8 mouse cellular contexts compared by ENCODE assay signal in the genomic region with DNA sequence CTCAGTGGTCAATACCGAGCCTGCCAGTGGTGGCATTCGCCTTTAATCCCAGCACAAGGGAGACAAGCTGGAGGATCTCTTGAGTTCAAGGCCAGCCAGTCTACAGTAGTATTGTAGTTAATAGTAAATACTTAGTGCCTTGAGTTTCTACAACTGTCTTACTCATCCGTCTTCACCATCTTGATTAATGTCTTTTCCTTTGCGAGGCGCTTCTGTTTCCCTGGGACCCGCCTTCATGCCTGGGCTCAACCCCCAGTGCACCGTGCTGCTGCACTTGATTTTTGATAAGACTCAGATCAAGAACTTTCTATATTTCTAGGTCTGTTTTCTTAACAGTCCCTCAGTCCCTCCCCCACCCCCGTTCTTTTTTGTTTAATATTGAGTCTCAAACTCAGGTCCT. TPM values are rescaled to one million over a fixed set of nuclear protein-coding genes. Genes with fewer than 3 reads are reported as not detected.
DNase-seq lines count a peak whose midpoint lies in the region; ATAC-seq and TF ChIP-seq lines count a peak whose summit lies in the region.

No protein-coding gene starts in this region.

- no peaks in the 10 kb centered on the region for H3K27me3 ChIP-seq in embryonic facial prominence, embryonic 12.5 days
- H3K27me3 ChIP-seq in limb, embryonic 12.5 days = peaks cover 5% of the 10 kb centered on the region; the same call in 1 of the 2 replicates
- no peaks in the 10 kb centered on the region for H3K27me3 ChIP-seq in neural tube, embryonic 15.5 days (replicated peaks)

- no peak for TF ChIP-seq CTCF in left cerebral cortex, adult 2 months (IDR thresholded peaks at IDR 0.05)

- no peak overlapping the region for H3K9ac ChIP-seq in embryonic facial prominence, embryonic 12.5 days
- no peak overlapping the region for H3K9ac ChIP-seq in limb, embryonic 12.5 days (replicated peaks)
- H3K9ac ChIP-seq in neural tube, embryonic 15.5 days (replicated peaks) = peak overlapping the region; percentile 87

- H3K4me2 ChIP-seq in embryonic facial prominence, embryonic 12.5 days (replicated peaks) = peak overlapping the region; percentile 99
- peak overlapping the region; percentile 100 for H3K4me2 ChIP-seq in limb, embryonic 12.5 days
- H3K4me2 ChIP-seq in neural tube, embryonic 15.5 days = peak overlapping the region; percentile 93

- H3K27ac ChIP-seq in left cerebral cortex, adult 2 months = peak overlapping the region; percentile 98
- H3K27ac ChIP-seq in embryonic facial prominence, embryonic 12.5 days = no peak overlapping the region
- H3K27ac ChIP-seq in limb, embryonic 12.5 days = no peak overlapping the region
- no peak overlapping the region for H3K27ac ChIP-seq in neural tube, embryonic 15.5 days (replicated peaks)

- DNase-seq in left cerebral cortex, adult 2 months (ENCODE audit: extremely low spot score in 1 of 2, low spot score in 2 of 2) = no peak
- DNase-seq in left cerebral cortex, adult 9 months (ENCODE audit: low spot score in 2 of 2) = no peak
- DNase-seq in urinary bladder, adult 2 months (ENCODE audit: low spot score) = no peak
- DNase-seq in ovary, adult 18-20 months (ENCODE audit: low spot score) = no peak
- DNase-seq in layer of hippocampus, adult 18-20 months (ENCODE audit: low spot score in 2 of 2) = no peak

- WGBS in embryonic facial prominence, embryonic 12.5 days = 38% methylated on average over 8 of the region's 8 CpGs
- WGBS in limb, embryonic 12.5 days = 27% methylated on average over 8 of the region's 8 CpGs
- 31% methylated on average over 8 of the region's 8 CpGs for WGBS in neural tube, embryonic 15.5 days

- no peak for ATAC-seq in embryonic facial prominence, embryonic 12.5 days (ENCODE audit: insufficient number of reproducible peaks, insufficient read depth, low FRiP score, low TSS enrichment)
- no peak for ATAC-seq in limb, embryonic 12.5 days (ENCODE audit: insufficient number of reproducible peaks, insufficient read depth, low FRiP score, low TSS enrichment, low read depth)
- no peak for ATAC-seq in neural tube, embryonic 15.5 days (ENCODE audit: low FRiP score)

- no peaks in the 10 kb centered on the region for H3K9me3 ChIP-seq in embryonic facial prominence, embryonic 12.5 days
- H3K9me3 ChIP-seq in limb, embryonic 12.5 days = no peaks in the 10 kb centered on the region
- H3K9me3 ChIP-seq in neural tube, embryonic 15.5 days (replicated peaks) = no peaks in the 10 kb centered on the region

- H3K4me1 ChIP-seq in embryonic facial prominence, embryonic 12.5 days = 0 out of 2 replicates have a peak, but pooled peaks cover 3% of the 10 kb centered on the region
- peaks cover 16% of the 10 kb centered on the region for H3K4me1 ChIP-seq in limb, embryonic 12.5 days (replicated peaks)
- peaks cover 29% of the 10 kb centered on the region for H3K4me1 ChIP-seq in neural tube, embryonic 15.5 days

- H3K36me3 ChIP-seq in embryonic facial prominence, embryonic 12.5 days = peaks cover 3% of the 10 kb centered on the region; the same call in 1 of the 2 replicates
- H3K36me3 ChIP-seq in limb, embryonic 12.5 days = peaks cover 5% of the 10 kb centered on the region; the same call in 1 of the 2 replicates
- H3K36me3 ChIP-seq in neural tube, embryonic 15.5 days = peaks cover 8% of the 10 kb centered on the region; the same call in 1 of the 2 replicates

- peak overlapping the region; percentile 98 for H3K4me3 ChIP-seq in left cerebral cortex, adult 2 months
- H3K4me3 ChIP-seq in embryonic facial prominence, embryonic 12.5 days = no peak overlapping the region; the same call in 1 of the 2 replicates
- H3K4me3 ChIP-seq in limb, embryonic 12.5 days (replicated peaks) = peak overlapping the region; percentile 83
- H3K4me3 ChIP-seq in neural tube, embryonic 15.5 days (replicated peaks) = peak overlapping the region; percentile 94

- intact Hi-C loops in left cerebral cortex, adult 2 months (cut with DNase I) = no loop called here

RNA-seq across cellular contexts. Expression of a gene that starts 2.4 kb away (rescaled TPM):
- total RNA-seq in left cerebral cortex, adult 2 months (2021) = 100 to 1,000 TPM; 170 to 173 TPM
- polyA plus RNA-seq in embryonic facial prominence, embryonic 12.5 days (2016; fragmentation: Nextera tagmentation; extraction: Ambion mirVana) = 122 and 129 TPM in 2 replicates
- 106 and 119 TPM in 2 replicates for polyA plus RNA-seq in limb, embryonic 12.5 days (2016; fragmentation: Nextera tagmentation; extraction: Ambion mirVana)
- polyA plus RNA-seq in neural tube, embryonic 15.5 days (2015; fragmentation: Nextera tagmentation; extraction: Ambion mirVana) = 382 and 460 TPM in 2 replicates
- 233 and 289 TPM in 2 replicates for polyA plus RNA-seq in urinary bladder, adult 2 months (2012; rRNA removed)
- total RNA-seq in layer of hippocampus, adult 18-20 months (2021) = 100 to 1,000 TPM; 134 to 141 TPM

RNA-seq across cellular contexts. Expression of a gene that starts 25.8 kb away (rescaled TPM):
- 10 to 100 TPM; 63.8 to 65.7 TPM for total RNA-seq in left cerebral cortex, adult 2 months (2021)
- 60.6 and 64.6 TPM in 2 replicates for polyA plus RNA-seq in embryonic facial prominence, embryonic 12.5 days (2016; fragmentation: Nextera tagmentation; extraction: Ambion mirVana)
- 58.7 and 62.4 TPM in 2 replicates for polyA plus RNA-seq in limb, embryonic 12.5 days (2016; fragmentation: Nextera tagmentation; extraction: Ambion mirVana)
- 161 and 176 TPM in 2 replicates for polyA plus RNA-seq in neural tube, embryonic 15.5 days (2015; fragmentation: Nextera tagmentation; extraction: Ambion mirVana)
- 88.8 and 142 TPM in 2 replicates for polyA plus RNA-seq in urinary bladder, adult 2 months (2012; rRNA removed)
- total RNA-seq in layer of hippocampus, adult 18-20 months (2021) = 10 to 100 TPM; 52.1 to 53.9 TPM

RNA-seq across cellular contexts. Expression of a gene that starts 49.2 kb away (rescaled TPM):
- not detected for total RNA-seq in left cerebral cortex, adult 2 months (2021)
- 0.32 TPM in 1 of 2 replicates, not detected in the other for polyA plus RNA-seq in embryonic facial prominence, embryonic 12.5 days (2016; fragmentation: Nextera tagmentation; extraction: Ambion mirVana)
- polyA plus RNA-seq in limb, embryonic 12.5 days (2016; fragmentation: Nextera tagmentation; extraction: Ambion mirVana) = not detected in 2 replicates
- polyA plus RNA-seq in neural tube, embryonic 15.5 days (2015; fragmentation: Nextera tagmentation; extraction: Ambion mirVana) = 0.37 TPM in 1 of 2 replicates, not detected in the other
- 0.06 and 0.10 TPM in 2 replicates for polyA plus RNA-seq in urinary bladder, adult 2 months (2012; rRNA removed)
- under 1 TPM in 1 of 2 experiments, not detected in 1; 0.47 TPM for total RNA-seq in layer of hippocampus, adult 18-20 months (2021)

RNA-seq across cellular contexts. Expression of a gene that starts 52.2 kb away (rescaled TPM):
- 10 to 100 TPM; 12.6 to 15.5 TPM for total RNA-seq in left cerebral cortex, adult 2 months (2021)
- 0.58 and 1.1 TPM in 2 replicates for polyA plus RNA-seq in embryonic facial prominence, embryonic 12.5 days (2016; fragmentation: Nextera tagmentation; extraction: Ambion mirVana)
- polyA plus RNA-seq in limb, embryonic 12.5 days (2016; fragmentation: Nextera tagmentation; extraction: Ambion mirVana) = 0.54 and 0.60 TPM in 2 replicates
- polyA plus RNA-seq in neural tube, embryonic 15.5 days (2015; fragmentation: Nextera tagmentation; extraction: Ambion mirVana) = 13.8 and 18.4 TPM in 2 replicates
- 0.12 and 0.18 TPM in 2 replicates for polyA plus RNA-seq in urinary bladder, adult 2 months (2012; rRNA removed)
- total RNA-seq in layer of hippocampus, adult 18-20 months (2021) = 10 to 100 TPM; 23.0 to 26.6 TPM
